Mouse (Mus musculus) urinary bladder, adult 2 months (tissue): ENCODE data around the gene Pbx1. TPM values are rescaled to one million over a fixed set of nuclear protein-coding genes. Genes with fewer than 3 reads are reported as not detected.

Experiments
- DNase-seq: peaks from one replicate; pipeline ENCODE4 v3.0.0; 2022; ENCODE audit warnings: low spot score
- polyA plus RNA-seq: library from polyadenylated mRNA; depleted of rRNA; stranded (reverse); fragments of >200 nt; gene quantifications from 2 replicates; pipeline ENCODE4 v1.2.3, GENCODE M21; 2012

The Pbx1 gene
- polyA plus RNA-seq, 1 experiment, result 77.8 TPM

GRCm38 (mm10) chr1:168383832-168384593 lies 48.1 kb downstream of the Pbx1 start:
- no peak for DNase-seq

GRCm38 (mm10) chr1:168382823-168383157 lies 49.3 kb downstream of the Pbx1 start:
- DNase-seq, result no peak

GRCm38 (mm10) chr1:168382106-168382822 lies 49.8 kb downstream of the Pbx1 start:
- no peak for DNase-seq

- DNase-seq, result no peak
These were observed 50.6 kb downstream of the Pbx1 start for GRCm38 (mm10) chr1:168381451-168381850.

- DNase-seq, result no peak
These were observed 51.8 kb downstream of the Pbx1 start for GRCm38 (mm10) chr1:168380241-168380770.

- no peak for DNase-seq
These were observed 54.4 kb downstream of the Pbx1 start for GRCm38 (mm10) chr1:168377650-168378049.

GRCm38 (mm10) chr1:168376330-168376729 lies 55.7 kb downstream of the Pbx1 start:
- DNase-seq, result no peak

GRCm38 (mm10) chr1:168374953-168375600 lies 57.0 kb downstream of the Pbx1 start:
- no peak for DNase-seq

- no peak for DNase-seq
These were observed 60.0 kb downstream of the Pbx1 start for GRCm38 (mm10) chr1:168372089-168372488.

- DNase-seq, result no peak
These were observed 61.1 kb downstream of the Pbx1 start for GRCm38 (mm10) chr1:168370966-168371365.

GRCm38 (mm10) chr1:168366261-168366660 lies 65.8 kb downstream of the Pbx1 start:
- DNase-seq, result no peak

GRCm38 (mm10) chr1:168364325-168364724 lies 67.7 kb downstream of the Pbx1 start:
- DNase-seq, result no peak

GRCm38 (mm10) chr1:168363053-168363452 lies 69.0 kb downstream of the Pbx1 start:
- DNase-seq, result no peak

- no peak for DNase-seq
These were observed 69.6 kb downstream of the Pbx1 start for GRCm38 (mm10) chr1:168362464-168362863.

GRCm38 (mm10) chr1:168357680-168358611 lies 74.1 kb downstream of the Pbx1 start:
- DNase-seq, result no peak

- DNase-seq, result no peak
These were observed 75.1 kb downstream of the Pbx1 start for GRCm38 (mm10) chr1:168356970-168357441.

GRCm38 (mm10) chr1:168355985-168356556 lies 76.0 kb downstream of the Pbx1 start:
- DNase-seq, result no peak

- DNase-seq, result no peak
These were observed 77.1 kb downstream of the Pbx1 start for GRCm38 (mm10) chr1:168354934-168355333.

- DNase-seq, result no peak
These were observed 83.9 kb downstream of the Pbx1 start for GRCm38 (mm10) chr1:168348036-168348784.

- no peak for DNase-seq
These were observed 87.2 kb downstream of the Pbx1 start for GRCm38 (mm10) chr1:168344918-168345317.
